29 mouse cellular contexts compared by ENCODE assay signal in genomic region chr6:118958529-118958928, GRCm38 (mm10).
"Had no signal": no experiment of that assay in that cellular context is flagged by ENCODE, and none has a peak within 500 bp of the region (broad histone marks: within the 10 kb centered on the region; RNA-seq: fewer than 3 reads in every experiment).

No protein-coding gene starts in this region.

- H3K36me3 ChIP-seq: heart, embryonic 13.5 days; heart, embryonic 15.5 days; hindbrain, embryonic 13.5 days; hindbrain, embryonic 15.5 days; kidney, embryonic 15.5 days; limb, embryonic 10.5 days; limb, embryonic 12.5 days; liver, embryonic 13.5 days; liver, embryonic 15.5 days had no signal

- H3K9me3 ChIP-seq: heart, embryonic 13.5 days; heart, embryonic 15.5 days; hindbrain, embryonic 13.5 days; hindbrain, embryonic 15.5 days; kidney, embryonic 15.5 days; limb, embryonic 10.5 days; limb, embryonic 12.5 days; liver, embryonic 13.5 days; liver, embryonic 15.5 days had no signal

- ATAC-seq: hindbrain, postnatal 0 days; intestine, embryonic 16.5 days had no signal

- H3K27ac ChIP-seq: gastrocnemius, adult 2 months; heart, adult 2 months; heart, embryonic 13.5 days; heart, embryonic 15.5 days; hindbrain, embryonic 13.5 days; hindbrain, embryonic 15.5 days; hindbrain, postnatal 0 days; kidney, embryonic 15.5 days; kidney, postnatal 0 days; left cerebral cortex, adult 2 months; limb, embryonic 10.5 days; limb, embryonic 12.5 days; liver, embryonic 13.5 days; liver, embryonic 15.5 days had no signal

- H3K4me3 ChIP-seq: gastrocnemius, adult 2 months; heart, adult 2 months; heart, embryonic 13.5 days; heart, embryonic 15.5 days; hindbrain, embryonic 13.5 days; hindbrain, embryonic 15.5 days; kidney, embryonic 15.5 days; left cerebral cortex, adult 2 months; limb, embryonic 10.5 days; limb, embryonic 12.5 days; liver, embryonic 13.5 days; liver, embryonic 15.5 days had no signal

- H3K4me1 ChIP-seq: hindbrain, embryonic 13.5 days; limb, embryonic 10.5 days; limb, embryonic 12.5 days had no signal

- H3K9ac ChIP-seq: heart, embryonic 13.5 days; heart, embryonic 15.5 days; hindbrain, embryonic 13.5 days; hindbrain, embryonic 15.5 days; kidney, embryonic 15.5 days; limb, embryonic 12.5 days; liver, embryonic 13.5 days; liver, embryonic 15.5 days had no signal

- DNase-seq: gastrocnemius, adult 2 months; gastrocnemius, postnatal 10 days; gastrocnemius, postnatal 25 days; heart, adult 11 months; heart, adult 2 months; heart, postnatal 14 days; heart, postnatal 36 days; kidney, adult 11 months; kidney, adult 2 months; kidney, adult 9 months; kidney, postnatal 14 days; kidney, postnatal 36 days; layer of hippocampus, adult 9-11 months; liver; liver, embryonic 13.5 days had no signal

- H3K27me3 ChIP-seq: heart, embryonic 13.5 days; heart, embryonic 15.5 days; hindbrain, embryonic 13.5 days; hindbrain, embryonic 15.5 days; kidney, embryonic 15.5 days; limb, embryonic 12.5 days; liver, embryonic 13.5 days; liver, embryonic 15.5 days had no signal

- H3K4me2 ChIP-seq: heart, embryonic 11.5 days; heart, embryonic 13.5 days; heart, embryonic 15.5 days; hindbrain, embryonic 13.5 days; hindbrain, embryonic 15.5 days; kidney, embryonic 15.5 days; limb, embryonic 12.5 days; liver, embryonic 11.5 days; liver, embryonic 13.5 days; liver, embryonic 15.5 days had no signal
